Mouse (Mus musculus): ENCODE results near the gene Wdr66. TPM values are rescaled to one million over a fixed set of nuclear protein-coding genes. Genes with fewer than 3 reads are reported as not detected.

Gene Wdr66
- total RNA-seq, 1 experiment from 2014 or later = 1.3 TPM

- DNase-seq = no peak
These were observed 19.0 kb downstream of the Wdr66 start for GRCm38 (mm10) chr5:123270917-123271316.

DNA sequence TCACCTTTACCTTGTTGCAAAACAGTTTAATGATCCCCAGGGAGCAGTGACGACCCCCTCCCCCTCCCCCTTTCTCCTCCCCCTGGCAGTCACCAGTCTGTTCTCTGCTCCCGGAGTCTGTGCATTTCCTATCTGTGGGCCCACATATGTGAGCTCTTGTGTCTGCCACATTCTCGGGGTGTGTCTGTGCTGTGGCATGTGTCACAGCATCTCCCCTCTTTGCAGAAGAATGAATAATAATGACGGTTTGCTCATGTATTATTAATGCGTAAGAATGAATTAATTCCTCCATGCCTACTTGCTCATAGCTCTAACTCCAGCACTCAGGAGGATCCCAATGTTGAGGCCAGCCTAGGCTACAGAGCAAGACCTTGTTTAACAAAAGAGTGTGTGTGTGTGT, 21.0 kb downstream of the Wdr66 start:
- no peak for DNase-seq

GRCm38 (mm10) chr5:123276636-123277341, 24.9 kb downstream of the Wdr66 start:
- no peak for DNase-seq

GRCm38 (mm10) chr5:123277342-123277701, 25.4 kb downstream of the Wdr66 start:
- no peak for DNase-seq

- DNase-seq = no peak
These were observed 25.8 kb downstream of the Wdr66 start for GRCm38 (mm10) chr5:123277704-123278103.

DNA sequence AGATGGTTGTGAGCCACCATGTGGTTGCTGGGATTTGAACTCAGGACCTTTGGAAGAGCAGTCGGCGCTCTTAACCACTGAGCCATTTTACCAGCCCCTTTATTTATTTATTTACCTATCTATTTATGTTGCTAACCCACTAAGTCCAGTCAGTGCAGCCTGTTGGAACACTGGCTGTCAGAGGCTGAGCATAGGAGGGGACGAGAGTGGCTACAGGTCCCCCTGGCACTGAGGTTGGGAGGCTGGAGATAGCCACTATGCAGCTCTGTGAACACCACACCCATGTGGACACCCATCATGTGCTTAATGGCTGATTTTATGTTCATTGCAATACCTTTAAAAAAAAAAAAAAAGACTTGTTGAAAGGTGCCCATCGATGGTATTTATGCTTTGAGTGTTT, 27.3 kb downstream of the Wdr66 start:
- DNase-seq = no peak

DNA sequence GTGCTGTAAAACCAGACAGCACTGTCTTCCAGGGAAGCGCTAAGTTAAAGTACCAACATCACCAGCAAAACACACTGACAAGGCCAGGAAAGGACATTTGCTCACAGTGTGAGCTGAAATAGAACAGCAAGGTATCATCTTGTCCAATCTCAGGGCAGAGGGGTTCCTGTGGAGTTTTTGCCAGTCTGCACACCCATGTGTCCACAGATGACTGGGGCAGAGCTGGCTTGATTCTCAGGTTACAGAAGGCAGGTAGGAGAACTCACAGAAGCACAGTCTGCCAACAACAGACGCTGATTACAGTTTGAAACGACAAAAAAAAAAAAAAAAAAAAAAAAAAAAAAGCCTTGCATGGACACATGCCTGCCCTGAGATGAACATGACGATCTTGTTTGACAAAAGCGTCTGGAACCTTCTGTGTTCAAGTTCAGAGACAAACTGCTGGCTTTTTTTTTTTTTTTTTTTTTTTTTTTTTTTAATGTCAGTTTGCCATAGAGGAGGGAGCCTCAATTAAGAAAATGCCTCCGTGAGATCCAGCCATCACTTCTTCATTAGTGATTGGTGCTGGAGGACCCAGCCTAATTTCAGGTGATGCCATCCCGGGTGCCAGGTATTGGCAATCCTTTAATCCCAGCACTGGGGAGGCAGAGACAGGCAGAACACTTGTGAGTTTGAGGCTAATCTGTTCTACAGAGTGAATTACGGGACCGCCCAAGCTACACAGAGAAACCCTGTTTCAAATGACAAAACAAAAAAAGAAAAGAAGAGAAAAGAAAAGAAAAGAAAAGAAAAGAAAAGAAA, 29.6 kb downstream of the Wdr66 start:
- DNase-seq = no peak

DNA sequence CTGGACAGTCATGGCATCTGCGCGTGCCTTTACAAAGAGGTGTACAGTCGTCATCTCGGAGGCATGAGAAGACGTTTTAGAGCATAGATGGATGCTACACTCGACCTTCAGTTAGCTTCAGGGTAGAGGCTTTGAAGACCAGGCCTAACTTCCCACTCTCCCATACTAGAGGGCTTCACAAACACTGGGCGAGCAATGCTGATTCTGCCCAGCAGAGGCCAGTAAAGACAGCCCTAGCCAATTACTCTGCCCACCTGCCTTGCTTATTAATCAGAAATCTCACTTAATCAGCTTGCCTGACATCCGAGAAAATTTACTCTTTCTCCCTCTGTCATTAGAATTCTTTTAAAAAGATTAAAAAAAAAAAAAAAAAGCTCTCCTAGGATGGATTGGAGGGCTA, 33.3 kb downstream of the Wdr66 start:
- DNase-seq = peak; percentile 22

GRCm38 (mm10) chr5:123288079-123288478, 36.2 kb downstream of the Wdr66 start:
- DNase-seq = no peak

GRCm38 (mm10) chr5:123294653-123295052, 42.8 kb downstream of the Wdr66 start:
- no peak for DNase-seq

DNA sequence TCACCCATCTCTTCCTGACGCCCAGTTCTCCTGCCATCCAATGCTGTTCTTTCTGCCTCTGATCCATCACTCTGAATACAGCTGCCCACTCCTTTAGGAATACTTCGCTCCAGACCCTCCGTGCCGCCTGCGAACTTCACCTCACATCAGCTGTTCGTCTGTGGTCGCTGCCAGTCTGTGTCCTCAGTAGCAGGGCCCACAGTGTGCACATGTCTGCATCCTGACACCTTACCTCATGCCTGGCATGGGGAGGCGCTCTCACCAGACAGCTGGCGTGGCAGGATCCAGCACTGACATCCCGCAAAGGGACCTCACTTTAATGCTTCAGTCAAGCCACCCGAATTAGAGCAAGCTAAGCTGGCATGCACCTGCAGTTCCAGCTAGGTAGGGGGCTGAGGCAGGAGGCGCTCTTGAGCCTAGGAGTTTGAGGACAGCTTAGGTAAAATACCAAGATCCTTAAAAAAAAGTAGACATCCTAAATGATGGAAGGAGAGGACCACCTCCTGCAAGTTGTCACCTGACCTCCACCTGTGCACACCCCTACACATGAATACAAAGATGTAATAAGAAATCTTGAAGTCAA, 44.4 kb downstream of the Wdr66 start:
- no peak for DNase-seq

- no peak for DNase-seq
These were observed 45.3 kb downstream of the Wdr66 start for GRCm38 (mm10) chr5:123296972-123297754.

GRCm38 (mm10) chr5:123297830-123298229, 45.9 kb downstream of the Wdr66 start:
- DNase-seq = no peak

DNA sequence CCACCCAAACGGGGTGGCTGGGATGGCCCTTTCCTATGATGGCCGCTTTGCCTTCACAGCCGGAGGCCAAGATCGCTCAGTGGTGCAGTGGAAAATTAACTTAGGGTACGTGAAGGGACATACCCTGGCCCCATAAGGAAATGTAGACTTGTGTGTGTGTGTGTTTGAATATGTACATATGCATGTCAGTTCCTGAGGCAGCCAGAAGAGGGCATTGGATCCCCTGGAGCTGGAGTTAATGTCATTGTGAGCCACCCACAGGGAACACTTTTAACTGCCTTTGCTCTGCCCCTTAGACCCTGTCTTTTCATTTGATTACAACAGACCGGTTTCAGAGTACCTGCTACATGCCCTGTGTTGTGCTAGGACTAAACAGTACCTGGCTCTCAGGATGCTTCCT, 46.6 kb downstream of the Wdr66 start:
- DNase-seq = no peak

DNA sequence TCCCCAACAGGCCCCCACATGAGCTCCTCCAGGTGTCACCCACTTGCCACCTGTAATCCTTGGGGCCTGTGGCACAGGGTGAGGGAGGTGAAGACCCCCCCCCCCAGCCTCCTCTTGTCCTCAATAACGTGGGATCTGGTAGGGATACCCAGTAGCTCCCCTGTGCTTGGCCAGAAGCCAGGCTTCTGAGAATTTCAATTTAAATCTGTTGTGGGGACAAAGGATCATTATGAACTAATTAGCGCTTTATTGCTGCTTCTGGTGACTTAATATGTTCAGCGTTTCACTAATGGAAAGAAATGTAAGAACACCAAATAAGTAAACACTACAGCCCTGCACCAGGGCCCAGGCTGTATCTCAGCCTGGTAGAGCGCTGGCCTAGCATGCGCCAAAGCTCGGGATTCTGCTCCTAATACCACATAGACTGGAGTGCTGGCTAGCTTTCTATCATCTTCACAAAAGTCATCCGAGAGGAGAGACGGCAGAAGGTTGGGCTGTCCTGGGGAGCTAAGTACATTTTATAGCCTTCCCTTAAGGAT, 48.7 kb downstream of the Wdr66 start:
- no peak for DNase-seq

GRCm38 (mm10) chr5:123301780-123302521, 50.0 kb downstream of the Wdr66 start:
- peak; percentile 14 for DNase-seq

- no peak for DNase-seq
These were observed 55.9 kb downstream of the Wdr66 start for GRCm38 (mm10) chr5:123307630-123308282.

GRCm38 (mm10) chr5:123309816-123310215, 57.9 kb downstream of the Wdr66 start:
- no peak for DNase-seq

GRCm38 (mm10) chr5:123310221-123310620, 58.3 kb downstream of the Wdr66 start:
- no peak for DNase-seq

DNA sequence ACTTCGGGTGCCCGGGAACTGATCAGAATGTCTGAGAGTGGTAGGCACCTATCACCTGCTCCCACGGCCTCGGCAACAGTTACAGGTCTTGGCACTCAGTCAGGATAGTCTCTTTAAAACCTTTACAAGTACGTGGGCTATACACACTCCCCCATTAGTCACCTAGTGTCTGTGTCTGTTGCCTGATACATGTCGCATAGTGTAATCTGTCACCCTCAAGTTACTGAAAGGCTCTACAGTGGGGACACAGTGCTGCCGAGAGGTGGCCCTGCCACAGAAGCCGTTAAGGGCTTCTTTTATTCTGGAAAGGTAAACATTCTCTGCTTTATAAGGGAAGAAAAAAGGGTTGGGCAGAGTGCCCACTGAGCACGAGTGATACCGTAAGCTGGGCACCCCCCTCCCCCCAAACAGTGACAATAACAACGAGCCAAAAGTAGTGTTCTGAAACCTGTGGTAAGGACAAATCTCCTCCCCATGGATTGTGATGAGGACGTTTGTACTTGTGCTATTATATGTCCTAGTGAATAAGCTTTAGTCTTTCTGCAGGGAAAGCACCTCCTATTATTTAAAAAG, 61.2 kb downstream of the Wdr66 start:
- DNase-seq = no peak
